Mouse (Mus musculus) heart, embryonic 15.5 days (tissue): ENCODE results near the gene Kpnb1. TPM values are rescaled to one million over a fixed set of nuclear protein-coding genes. Genes with fewer than 3 reads are reported as not detected.
A peak's percentile ranks its signal among the peaks of the same experiment; 100 is the strongest.
"Not testable (repeated sequence)": the region's sequence is repeated elsewhere in the genome, so short reads cannot be mapped to it uniquely, and the experiment has no call there.

Source experiments
- ATAC-seq: fragments of 200-750 bp; cut with Nextera tagmentation; replicated peaks from 2 replicates; pipeline ENCODE4 v1.8.0; 2017; ENCODE audit warnings: low read depth, moderate TSS enrichment; ENCODE audit not compliant: insufficient number of reproducible peaks, insufficient read depth, low FRiP score
- H3K27ac ChIP-seq: fragments of 300-500 bp; sonication (generic); 2 replicates; pipeline ENCODE4 v1.5.1; 2015; ENCODE audit warnings: mild to moderate bottlenecking, inconsistent platforms
- H3K27me3 ChIP-seq: fragments of 300-500 bp; sonication (generic); 2 replicates; pipeline ENCODE4 v1.6.1; 2015; ENCODE audit warnings: inconsistent platforms
- H3K36me3 ChIP-seq: fragments of 300-500 bp; sonication (generic); 2 replicates; pipeline ENCODE4 v1.6.1; 2015; ENCODE audit warnings: mild to moderate bottlenecking, inconsistent platforms
- H3K4me1 ChIP-seq: fragments of 300-500 bp; sonication (generic); replicated peaks from 2 replicates; pipeline ENCODE4 v1.6.1; 2015; ENCODE audit warnings: inconsistent platforms
- H3K4me2 ChIP-seq: fragments of 300-500 bp; sonication (generic); 2 replicates; pipeline ENCODE4 v1.6.1; 2015; ENCODE audit warnings: inconsistent platforms, mild to moderate bottlenecking, moderate library complexity
- H3K4me3 ChIP-seq: fragments of 300-500 bp; sonication (generic); 2 replicates; pipeline ENCODE4 v1.5.1; 2015; ENCODE audit warnings: mild to moderate bottlenecking, inconsistent platforms
- H3K9ac ChIP-seq: fragments of 300-500 bp; sonication (generic); 2 replicates; pipeline ENCODE4 v1.6.1; 2015; ENCODE audit warnings: mild to moderate bottlenecking, inconsistent platforms
- H3K9me3 ChIP-seq: fragments of 300-500 bp; sonication (generic); replicated peaks from 2 replicates; pipeline ENCODE4 v1.6.1; 2016; ENCODE audit warnings: inconsistent platforms
- WGBS: fragments of 180-500 bp; shearing (Covaris S2); methylation state at CpG from one replicate; pipeline ENCODE4 v1.1.7; 2015; ENCODE audit warnings: mixed read lengths; 5-methylcytosine and 5-hydroxymethylcytosine counted together
- polyA plus RNA-seq: library from polyadenylated mRNA; unstranded; fragments of >200 nt; fragmentation: Nextera tagmentation; extraction: Ambion mirVana; gene quantifications from 2 replicates; pipeline ENCODE4 v1.2.1, GENCODE M21; 2015

The Kpnb1 gene
- polyA plus RNA-seq, 1 experiment from 2014 or later, result 29.5 TPM

- Histone ChIP-seq H3K4me2 (no peak overlapping the region), H3K4me1 (no peaks in the 10 kb centered on the region), H3K27me3 (no peaks in the 10 kb centered on the region), H3K9ac (no peak overlapping the region), H3K9me3 (no peaks in the 10 kb centered on the region), H3K27ac (no peak overlapping the region), H3K36me3 (no peaks in the 10 kb centered on the region), H3K4me3 (no peak overlapping the region)
- no peak for ATAC-seq
- 79% methylated on average over 6 of the region's 6 CpGs for WGBS
These were observed 11.8 kb upstream of the Kpnb1 start for GRCm38 (mm10) chr11:97199519-97199918.

GRCm38 (mm10) chr11:97198601-97199000, 10.9 kb upstream of the Kpnb1 start:
- Histone ChIP-seq H3K9ac (no peak overlapping the region), H3K4me2 (no peak overlapping the region), H3K27me3 (no peaks in the 10 kb centered on the region), H3K27ac (no peak overlapping the region), H3K4me1 (no peaks in the 10 kb centered on the region), H3K9me3 (no peaks in the 10 kb centered on the region), H3K4me3 (no peak overlapping the region), H3K36me3 (no peaks in the 10 kb centered on the region)
- WGBS, result 21% methylated on average over 5 of the region's 5 CpGs
- no peak for ATAC-seq

- H3K4me2 ChIP-seq, result no peak overlapping the region
- no peak overlapping the region for H3K9ac ChIP-seq
- WGBS, result 79% methylated on average over 8 of the region's 8 CpGs
- ATAC-seq, result no peak
- H3K27ac ChIP-seq, result no peak overlapping the region
- no peaks in the 10 kb centered on the region for H3K27me3 ChIP-seq
- no peaks in the 10 kb centered on the region for H3K4me1 ChIP-seq
- H3K4me3 ChIP-seq, result no peak overlapping the region
- no peaks in the 10 kb centered on the region for H3K36me3 ChIP-seq
- no peaks in the 10 kb centered on the region for H3K9me3 ChIP-seq
These were observed 9.3 kb upstream of the Kpnb1 start for GRCm38 (mm10) chr11:97197021-97197420.

- H3K9ac ChIP-seq, result no peak overlapping the region
- H3K9me3 ChIP-seq, result no peaks in the 10 kb centered on the region
- no peak overlapping the region for H3K4me2 ChIP-seq
- H3K4me3 ChIP-seq, result no peak overlapping the region
- WGBS, result 68% methylated on average over 12 of the region's 12 CpGs
- H3K4me1 ChIP-seq, result no peaks in the 10 kb centered on the region
- no peak for ATAC-seq
- no peaks in the 10 kb centered on the region for H3K36me3 ChIP-seq
- H3K27me3 ChIP-seq, result no peaks in the 10 kb centered on the region
- no peak overlapping the region for H3K27ac ChIP-seq
These were observed 8.9 kb upstream of the Kpnb1 start for GRCm38 (mm10) chr11:97196541-97196940.

- H3K4me2 ChIP-seq, result no peak overlapping the region
- peaks cover 7% of the 10 kb centered on the region for H3K4me1 ChIP-seq
- no peaks in the 10 kb centered on the region for H3K36me3 ChIP-seq
- no peak overlapping the region for H3K27ac ChIP-seq
- H3K4me3 ChIP-seq, result no peak overlapping the region
- ATAC-seq, result no peak
- no peaks in the 10 kb centered on the region for H3K9me3 ChIP-seq
- H3K27me3 ChIP-seq, result no peaks in the 10 kb centered on the region
- H3K9ac ChIP-seq, result no peak overlapping the region
These were observed 4.9 kb upstream of the Kpnb1 start for GRCm38 (mm10) chr11:97192621-97192951.

- Histone ChIP-seq H3K9ac (no peak overlapping the region), H3K4me1 (peaks cover 7% of the 10 kb centered on the region), H3K4me2 (no peak overlapping the region), H3K27me3 (no peaks in the 10 kb centered on the region), H3K36me3 (no peaks in the 10 kb centered on the region), H3K4me3 (no peak overlapping the region), H3K9me3 (no peaks in the 10 kb centered on the region), H3K27ac (no peak overlapping the region)
- ATAC-seq, result no peak
- WGBS, result 61% methylated on average over 6 of the region's 6 CpGs
These were observed 4.4 kb upstream of the Kpnb1 start for GRCm38 (mm10) chr11:97191915-97192620.

- 85% methylated on average over 6 of the region's 6 CpGs for WGBS
- Histone ChIP-seq H3K27ac (no peak overlapping the region), H3K4me1 (peaks cover 14% of the 10 kb centered on the region), H3K36me3 (peaks cover 4% of the 10 kb centered on the region; the same call in 1 of the 2 replicates), H3K27me3 (no peaks in the 10 kb centered on the region), H3K4me3 (no peak overlapping the region), H3K4me2 (no peak overlapping the region), H3K9ac (no peak overlapping the region), H3K9me3 (no peaks in the 10 kb centered on the region)
- ATAC-seq, result no peak
These were observed 3.3 kb upstream of the Kpnb1 start for GRCm38 (mm10) chr11:97190992-97191391.

GRCm38 (mm10) chr11:97189645-97190044, 2.0 kb upstream of the Kpnb1 start:
- not testable (repeated sequence) for H3K4me2 ChIP-seq, H3K27me3 ChIP-seq, H3K9me3 ChIP-seq, H3K9ac ChIP-seq, H3K36me3 ChIP-seq, H3K4me3 ChIP-seq, H3K27ac ChIP-seq, ATAC-seq
- peaks cover 26% of the 10 kb centered on the region for H3K4me1 ChIP-seq
- WGBS, result 84% methylated on average over 6 of the region's 6 CpGs

- Histone ChIP-seq H3K9me3 (no peaks in the 10 kb centered on the region), H3K9ac (peak overlapping the region; percentile 72), H3K4me1 (peaks cover 28% of the 10 kb centered on the region), H3K27ac (peak overlapping the region; percentile 98), H3K36me3 (peaks cover 12% of the 10 kb centered on the region), H3K27me3 (no peaks in the 10 kb centered on the region), H3K4me2 (peak overlapping the region; percentile 89), H3K4me3 (peak overlapping the region; percentile 89)
- WGBS, result 36% methylated on average over 3 of the region's 3 CpGs
- no peak for ATAC-seq
These were observed 1.6 kb upstream of the Kpnb1 start for GRCm38 (mm10) chr11:97189231-97189630.

GRCm38 (mm10) chr11:97188643-97188955, 918 bp upstream of the Kpnb1 start:
- H3K27me3 ChIP-seq, result no peaks in the 10 kb centered on the region
- H3K36me3 ChIP-seq, result peaks cover 19% of the 10 kb centered on the region
- WGBS, result 0% methylated on average over 15 of the region's 15 CpGs
- peak overlapping the region; percentile 72 for H3K9ac ChIP-seq
- H3K4me2 ChIP-seq, result peak overlapping the region; percentile 89
- H3K4me1 ChIP-seq, result peaks cover 32% of the 10 kb centered on the region
- no peaks in the 10 kb centered on the region for H3K9me3 ChIP-seq
- peak overlapping the region; percentile 89 for H3K4me3 ChIP-seq
- peak overlapping the region; percentile 98 for H3K27ac ChIP-seq
- no peak for ATAC-seq

- Histone ChIP-seq H3K27me3 (no peaks in the 10 kb centered on the region), H3K4me3 (peak overlapping the region; percentile 89), H3K4me2 (peak overlapping the region; percentile 82), H3K27ac (peak overlapping the region; percentile 98), H3K9ac (peak overlapping the region; percentile 89), H3K9me3 (no peaks in the 10 kb centered on the region), H3K4me1 (peaks cover 42% of the 10 kb centered on the region), H3K36me3 (peaks cover 33% of the 10 kb centered on the region)
- WGBS, result under 1% methylated on average over 59 of the region's 74 CpGs
- ATAC-seq, result peak; percentile 70
These were observed 526 bp downstream of the Kpnb1 start for GRCm38 (mm10) chr11:97186947-97187763.
